Comparison of ENCODE assay signal across 26 mouse cellular contexts in the genomic region with DNA sequence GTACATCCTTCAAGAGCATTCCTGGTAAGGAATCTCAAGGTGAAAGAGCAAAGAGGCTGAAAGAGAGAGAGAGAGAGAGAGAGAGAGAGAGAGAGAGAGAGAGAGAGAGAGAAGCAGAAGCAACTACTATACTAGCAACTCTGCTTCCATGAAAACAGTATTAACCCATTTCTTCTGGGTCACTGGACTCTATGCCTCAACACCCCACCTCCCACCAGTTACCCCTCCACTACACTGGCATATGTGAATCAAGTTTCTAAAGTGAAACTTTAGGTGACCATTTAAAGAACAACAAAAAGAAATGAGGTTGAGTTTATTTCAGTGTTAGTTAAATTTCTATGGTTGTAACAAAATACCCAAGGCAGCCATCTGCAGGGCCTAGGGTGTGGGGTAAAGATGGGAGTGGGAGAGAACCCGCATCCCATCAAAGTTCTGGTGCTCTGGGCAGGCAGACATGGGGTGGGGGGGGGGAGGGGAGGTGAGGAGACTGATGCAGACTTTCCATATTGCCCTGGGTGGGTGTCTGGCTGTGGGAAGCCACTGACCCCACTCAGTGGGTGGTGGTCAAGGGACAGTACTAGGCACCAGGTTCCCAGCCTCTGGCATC. TPM values are rescaled to one million over a fixed set of nuclear protein-coding genes. Genes with fewer than 3 reads are reported as not detected.
DNase-seq lines count a peak whose midpoint lies in the region; ATAC-seq and TF ChIP-seq lines count a peak whose summit lies in the region.
"Had no signal": no experiment of that assay in that cellular context is flagged by ENCODE, and none has a peak within 500 bp of the region (broad histone marks: within the 10 kb centered on the region; RNA-seq: fewer than 3 reads in every experiment).

No protein-coding gene starts in this region.

- no peaks in the 10 kb centered on the region for H3K27me3 ChIP-seq in kidney, embryonic 15.5 days
- H3K27me3 ChIP-seq in kidney, adult 2 months (replicated peaks; ENCODE audit: control insufficient read depth, insufficient read depth, low read length) = no peaks in the 10 kb centered on the region
- H3K27me3 ChIP-seq in kidney, postnatal 0 days (ENCODE audit: insufficient read depth, low read length) = no peaks in the 10 kb centered on the region
- H3K27me3 ChIP-seq: CH12.LX; embryonic facial prominence, embryonic 12.5 days; forebrain, embryonic 13.5 days; Patski had no signal

- peak; percentile 55 for DNase-seq in heart, adult 11 months
- DNase-seq in heart, postnatal 4 days = no peak
- no peak for DNase-seq in kidney, adult 2 months
- DNase-seq in kidney, postnatal 0 days (ENCODE audit: low spot score) = peak; percentile 44
- no peak for DNase-seq in kidney, postnatal 36 days
- DNase-seq in retina, embryonic 14.5 days (ENCODE audit: low spot score) = peak; percentile 31
- DNase-seq in retina, postnatal 1 day = no peak
- DNase-seq: adrenal gland, adult 8-10 months; adrenal gland, postnatal 14 days; adrenal gland, postnatal 36 days; B cell, adult 2 months; cerebellum, adult 11-12 months; cerebellum, adult 2 months; cerebellum, adult 9-10 months; cerebellum, postnatal 10 days; cerebellum, postnatal 25 days had no signal

- H3K27ac ChIP-seq in kidney, embryonic 15.5 days = peak overlapping the region; percentile 10; the same call in 1 of the 2 replicates
- H3K27ac ChIP-seq in kidney, adult 2 months (ENCODE audit: insufficient read depth, low read depth, low read length) = no peak overlapping the region
- H3K27ac ChIP-seq in kidney, postnatal 0 days = no peak overlapping the region
- H3K27ac ChIP-seq: embryonic facial prominence, embryonic 10.5 days; embryonic facial prominence, embryonic 12.5 days; forebrain, embryonic 13.5 days had no signal

- WGBS in kidney, embryonic 15.5 days = 40% methylated on average over 1 of the region's 1 CpGs
- WGBS in kidney, adult 2 months = 97% methylated on average over 1 of the region's 1 CpGs
- WGBS in kidney, postnatal 0 days = 53% methylated on average over 1 of the region's 1 CpGs

- no peak for TF ChIP-seq CTCF in kidney, adult 2 months (conservative IDR thresholded peaks at IDR 0.05; ENCODE audit: insufficient read depth, insufficient read length, low read depth, low read length)
- TF ChIP-seq CTCF in kidney, postnatal 0 days (IDR thresholded peaks at IDR 0.05; ENCODE audit: low read depth) = no peak

- no peak for TF ChIP-seq POLR2A in kidney, adult 2 months (IDR thresholded peaks at IDR 0.05; ENCODE audit: low read depth, low read length)

- H3K4me3 ChIP-seq in kidney, embryonic 15.5 days (replicated peaks) = no peak overlapping the region
- H3K4me3 ChIP-seq in kidney, adult 2 months (ENCODE audit: insufficient read depth, low read depth, low read length) = no peak overlapping the region
- H3K4me3 ChIP-seq in kidney, postnatal 0 days (replicated peaks; ENCODE audit: low read depth, low read length) = no peak overlapping the region
- H3K4me3 ChIP-seq: embryonic facial prominence, embryonic 10.5 days; embryonic facial prominence, embryonic 12.5 days; forebrain, embryonic 13.5 days had no signal

- ATAC-seq in kidney, embryonic 15.5 days (replicated peaks; ENCODE audit: low FRiP score) = peak; percentile 65
- ATAC-seq in kidney, postnatal 0 days (replicated peaks; ENCODE audit: low FRiP score, low read depth) = no peak
- ATAC-seq: activated CD4-positive, CD25-positive, alpha-beta regulatory T cell, adult 4 months; CD4-positive, CD25-positive, alpha-beta regulatory T cell, adult 4 months; forebrain, embryonic 13.5 days; Patski had no signal

- H3K4me1 ChIP-seq in kidney, embryonic 15.5 days = peaks cover 16% of the 10 kb centered on the region
- peaks cover 10% of the 10 kb centered on the region for H3K4me1 ChIP-seq in kidney, adult 2 months (ENCODE audit: control insufficient read depth, insufficient read depth, low read length)
- H3K4me1 ChIP-seq in kidney, postnatal 0 days (replicated peaks; ENCODE audit: insufficient read depth, low read length) = no peaks in the 10 kb centered on the region
- H3K4me1 ChIP-seq: embryonic facial prominence, embryonic 12.5 days; forebrain, embryonic 13.5 days had no signal

- H3K9ac ChIP-seq in kidney, embryonic 15.5 days = no peak overlapping the region
- no peak overlapping the region for H3K9ac ChIP-seq in kidney, postnatal 0 days (ENCODE audit: low read depth, low read length)
- H3K9ac ChIP-seq: embryonic facial prominence, embryonic 12.5 days; forebrain, embryonic 13.5 days had no signal

- no peak overlapping the region for H3K4me2 ChIP-seq in kidney, embryonic 15.5 days
- no peak overlapping the region for H3K4me2 ChIP-seq in kidney, postnatal 0 days (ENCODE audit: low read length)
- H3K4me2 ChIP-seq: embryonic facial prominence, embryonic 12.5 days; forebrain, embryonic 13.5 days had no signal

- no peaks in the 10 kb centered on the region for H3K9me3 ChIP-seq in kidney, embryonic 15.5 days (replicated peaks)
- H3K9me3 ChIP-seq in kidney, postnatal 0 days (replicated peaks; ENCODE audit: low read length) = no peaks in the 10 kb centered on the region
- H3K9me3 ChIP-seq: embryonic facial prominence, embryonic 10.5 days; embryonic facial prominence, embryonic 12.5 days; forebrain, embryonic 13.5 days; G1E had no signal

- no peaks in the 10 kb centered on the region for H3K36me3 ChIP-seq in kidney, embryonic 15.5 days
- H3K36me3 ChIP-seq in kidney, adult 2 months (ENCODE audit: control insufficient read depth, insufficient read depth, low read length) = no peaks in the 10 kb centered on the region
- no peaks in the 10 kb centered on the region for H3K36me3 ChIP-seq in kidney, postnatal 0 days (ENCODE audit: insufficient read depth, low read length)
- H3K36me3 ChIP-seq: embryonic facial prominence, embryonic 10.5 days; embryonic facial prominence, embryonic 12.5 days; G1E had no signal

RNA-seq across cellular contexts. Expression of gene Ifit2, which starts 15.8 kb away (rescaled TPM):
- total RNA-seq in heart, postnatal 4 days (2021) = 1 to 10 TPM; 8.0 to 8.2 TPM
- 9.5 and 9.7 TPM in 2 replicates for polyA plus RNA-seq in kidney, embryonic 15.5 days (2015; fragmentation: Nextera tagmentation; extraction: Ambion mirVana)
- 3.4 and 4.0 TPM in 2 replicates for polyA plus RNA-seq in kidney, adult 2 months (2012; rRNA removed)
- polyA plus RNA-seq in kidney, postnatal 0 days (2015; fragmentation: Nextera tagmentation; extraction: Ambion mirVana) = 12.0 and 12.3 TPM in 2 replicates
- polyA plus RNA-seq: G1E had no signal

RNA-seq across cellular contexts. Expression of gene Ifit3, which starts 17.1 kb away (rescaled TPM):
- under 1 TPM; 0.50 to 0.54 TPM for total RNA-seq in heart, postnatal 4 days (2021)
- polyA plus RNA-seq in kidney, embryonic 15.5 days (2015; fragmentation: Nextera tagmentation; extraction: Ambion mirVana) = 2.0 TPM in 2 replicates
- polyA plus RNA-seq in kidney, adult 2 months (2012; rRNA removed) = 11.5 and 16.8 TPM in 2 replicates
- 18.3 and 22.9 TPM in 2 replicates for polyA plus RNA-seq in kidney, postnatal 0 days (2015; fragmentation: Nextera tagmentation; extraction: Ambion mirVana)
- polyA plus RNA-seq: G1E had no signal

RNA-seq across cellular contexts. Expression of gene Ifit1bl1, which starts 35.5 kb away (rescaled TPM):
- 1 to 10 TPM; 1.8 to 2.2 TPM for total RNA-seq in heart, postnatal 4 days (2021)
- polyA plus RNA-seq in kidney, embryonic 15.5 days (2015; fragmentation: Nextera tagmentation; extraction: Ambion mirVana) = 0.13 and 0.36 TPM in 2 replicates
- polyA plus RNA-seq in kidney, adult 2 months (2012; rRNA removed) = 0.56 and 1.4 TPM in 2 replicates
- 0.78 and 1.7 TPM in 2 replicates for polyA plus RNA-seq in kidney, postnatal 0 days (2015; fragmentation: Nextera tagmentation; extraction: Ambion mirVana)
- polyA plus RNA-seq: G1E had no signal

RNA-seq across cellular contexts. Expression of gene Lipa, which starts 39.0 kb away (rescaled TPM):
- total RNA-seq in heart, postnatal 4 days (2021) = 10 to 100 TPM; 20.7 to 21.2 TPM
- polyA plus RNA-seq in kidney, embryonic 15.5 days (2015; fragmentation: Nextera tagmentation; extraction: Ambion mirVana) = 31.2 and 32.5 TPM in 2 replicates
- 210 and 240 TPM in 2 replicates for polyA plus RNA-seq in kidney, adult 2 months (2012; rRNA removed)
- 48.0 and 51.4 TPM in 2 replicates for polyA plus RNA-seq in kidney, postnatal 0 days (2015; fragmentation: Nextera tagmentation; extraction: Ambion mirVana)
- polyA plus RNA-seq: G1E had no signal

RNA-seq across cellular contexts. Expression of gene Ifit3b, which starts 41.5 kb away (rescaled TPM):
- total RNA-seq in heart, postnatal 4 days (2021) = under 1 TPM in 1 of 2 experiments, not detected in 1; 0.45 TPM
- polyA plus RNA-seq in kidney, embryonic 15.5 days (2015; fragmentation: Nextera tagmentation; extraction: Ambion mirVana) = 0.88 and 0.99 TPM in 2 replicates
- 3.4 and 6.0 TPM in 2 replicates for polyA plus RNA-seq in kidney, adult 2 months (2012; rRNA removed)
- 4.1 and 5.1 TPM in 2 replicates for polyA plus RNA-seq in kidney, postnatal 0 days (2015; fragmentation: Nextera tagmentation; extraction: Ambion mirVana)
- total RNA-seq: CH12.LX, G1E had no signal
- polyA plus RNA-seq: embryonic facial prominence, embryonic 10.5 days; embryonic facial prominence, embryonic 14.5 days; forebrain, embryonic 13.5 days; G1E had no signal

Comparison
In these comparisons a context has a peak if more than half of its experiments do, and no peak if none do; other contexts are left out.
1. DNase-seq: peak in heart, adult 11 months (single experiment), kidney, postnatal 0 days (single experiment) and retina, embryonic 14.5 days (single experiment); none in heart, postnatal 4 days (single experiment), kidney, adult 2 months (single experiment), kidney, postnatal 36 days (0 of 2) and retina, postnatal 1 day (single experiment).